Mouse (Mus musculus) embryonic fibroblast, embryonic 13.5 days (primary cell): Measurements from ENCODE around the gene Dedd.

Experiments used
- CTCF ChIP-seq: IDR thresholded peaks from 2 replicates; pipeline ENCODE4 v1.5.1; 2011; ENCODE audit warnings: mild to moderate bottlenecking, control low read depth, low read length, moderate library complexity, borderline replicate concordance; ENCODE audit not compliant: insufficient read depth
- POLR2A ChIP-seq: IDR thresholded peaks from 2 replicates; pipeline ENCODE4 v1.6.1; 2011; ENCODE audit warnings: low read depth, mild to moderate bottlenecking, control low read depth, low read length, moderate library complexity

GRCm38 (mm10) chr1:171390101-171390500 is 61.2 kb downstream of the Dedd start:
- no peak for TF ChIP-seq POLR2A
- no peak for TF ChIP-seq CTCF
